Mouse (Mus musculus): ENCODE results near the gene Il3.

DNA sequence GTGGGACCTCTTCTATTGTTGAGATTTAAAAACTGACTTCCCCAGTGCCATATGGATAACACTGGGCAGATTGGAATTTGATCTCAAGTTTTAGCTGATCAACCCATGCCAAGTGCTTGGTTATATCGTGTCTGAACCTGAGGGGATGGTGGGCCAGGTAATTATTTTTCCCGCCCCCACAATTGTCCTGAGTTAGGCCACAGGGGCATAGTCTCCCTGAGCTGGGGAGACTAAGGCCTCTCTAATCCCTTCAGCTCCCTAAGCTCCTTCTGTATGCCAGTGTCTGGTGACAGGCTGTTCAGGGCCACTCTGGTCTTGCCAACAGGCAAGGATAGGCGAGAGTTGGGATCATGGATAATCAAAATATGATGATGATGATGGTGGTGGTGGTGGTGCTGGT lies 38.3 kb upstream of the Il3 start:
- no peak for TF ChIP-seq POLR2A (IDR thresholded peaks at IDR 0.05; ENCODE audit: insufficient read length, low read depth)
- no peak for TF ChIP-seq E2F4 (IDR thresholded peaks at IDR 0.05; ENCODE audit: insufficient read depth)

Data from myocyte (in vitro differentiated cells).